Mouse (Mus musculus) kidney, postnatal 10 days (tissue): Measurements from ENCODE around the gene Gm9268.
"Not testable (repeated sequence)": the region's sequence is repeated elsewhere in the genome, so short reads cannot be mapped to it uniquely, and the experiment has no call there.

ENCODE experiments used
- DNase-seq: peaks from one replicate; pipeline ENCODE4 v3.0.0; 2021; ENCODE audit warnings: mixed read lengths

The Gm9268 gene

GRCm38 (mm10) chr7:43018465-43018864, at the start of gene Gm9268:
TSS of gene Gm9268 (plus strand) at chr7:43018765.
- not testable (repeated sequence) for DNase-seq

- no peak for DNase-seq
These were observed 38.5 kb upstream of the Gm9268 start for GRCm38 (mm10) chr7:42980098-42980497.

- no peak for DNase-seq
These were observed 37.8 kb upstream of the Gm9268 start for GRCm38 (mm10) chr7:42980739-42981138.

GRCm38 (mm10) chr7:43077831-43078230, 59.3 kb downstream of the Gm9268 start:
- DNase-seq, result no peak
